Mouse (Mus musculus) stomach, embryonic 14.5 days (tissue): ENCODE results near the gene Zdhhc12. TPM values are rescaled to one million over a fixed set of nuclear protein-coding genes. Genes with fewer than 3 reads are reported as not detected.

Experiments used
- ATAC-seq: fragments of 200-750 bp; cut with Nextera tagmentation; 2 replicates; pipeline ENCODE4 v1.8.0; 2017; ENCODE audit warnings: low read depth, moderate TSS enrichment; ENCODE audit not compliant: insufficient number of reproducible peaks, insufficient read depth, low FRiP score
- H3K27ac ChIP-seq: fragments of 300-500 bp; sonication (generic); 2 replicates; pipeline ENCODE4 v1.5.1; 2014; ENCODE audit warnings: mild to moderate bottlenecking, low read length, moderate library complexity, mixed read lengths
- H3K27me3 ChIP-seq: fragments of 300-500 bp; sonication (generic); 2 replicates; pipeline ENCODE4 v1.6.1; 2014; ENCODE audit warnings: low read length, control low read depth, mixed read lengths; ENCODE audit not compliant: control insufficient read depth, insufficient read depth
- H3K36me3 ChIP-seq: fragments of 300-500 bp; sonication (generic); 2 replicates; pipeline ENCODE4 v1.6.1; 2014; ENCODE audit warnings: mild to moderate bottlenecking, control low read depth, low read length, moderate library complexity, mixed read lengths; ENCODE audit not compliant: control insufficient read depth, insufficient read depth
- H3K4me1 ChIP-seq: fragments of 300-500 bp; sonication (generic); 2 replicates; pipeline ENCODE4 v1.6.1; 2014; ENCODE audit warnings: low read length, control low read depth, mixed read lengths; ENCODE audit not compliant: control insufficient read depth, insufficient read depth
- H3K4me2 ChIP-seq: fragments of 300-500 bp; sonication (generic); replicated peaks from 2 replicates; pipeline ENCODE4 v1.6.1; 2014; ENCODE audit warnings: low read depth, low read length, control low read depth
- H3K4me3 ChIP-seq: fragments of 300-500 bp; sonication (generic); 2 replicates; pipeline ENCODE4 v1.5.1; 2014; ENCODE audit warnings: low read depth, low read length, control low read depth
- H3K9ac ChIP-seq: fragments of 300-500 bp; sonication (generic); replicated peaks from 2 replicates; pipeline ENCODE4 v1.6.1; 2014; ENCODE audit warnings: low read depth, mild to moderate bottlenecking, control low read depth, low read length, moderate library complexity, mixed read lengths
- H3K9me3 ChIP-seq: fragments of 300-500 bp; sonication (generic); 2 replicates; pipeline ENCODE4 v1.6.1; 2016; ENCODE audit warnings: low read depth, low read length, control low read depth; ENCODE audit not compliant: control insufficient read depth
- WGBS: fragments of 180-500 bp; shearing (Covaris S2); extraction: QIAGEN DNeasy Blood & Tissue Kit; methylation state at CpG from one replicate; pipeline ENCODE4 v1.1.7; 2014; 5-methylcytosine and 5-hydroxymethylcytosine counted together
- polyA plus RNA-seq: library from polyadenylated mRNA; unstranded; fragments of >200 nt; fragmentation: Nextera tagmentation; extraction: Ambion mirVana; gene quantifications from 2 replicates; pipeline ENCODE4 v1.2.1, GENCODE M21; 2014

The Zdhhc12 gene
- polyA plus RNA-seq, 1 experiment from 2014 or later = 45.2 TPM

DNA sequence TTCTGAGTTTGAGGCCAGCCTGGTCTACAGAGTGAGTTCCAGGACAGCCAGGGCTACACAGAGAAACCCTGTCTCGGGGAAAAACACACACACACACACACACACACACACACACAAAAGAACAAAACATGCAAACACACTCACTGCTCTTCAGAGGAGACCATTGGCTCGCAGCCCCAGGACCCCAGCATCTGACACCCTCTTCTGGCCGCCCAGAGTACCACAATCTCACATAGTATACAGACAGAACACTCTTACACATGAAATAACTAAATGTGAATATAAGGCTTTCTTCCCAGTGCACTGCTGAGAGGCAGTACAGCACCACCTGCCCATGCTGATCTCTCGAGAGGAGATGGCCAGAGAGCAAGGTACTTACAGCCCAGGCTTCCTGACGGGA is 48.9 kb downstream of the Zdhhc12 start:
- Histone ChIP-seq H3K9ac (no peak overlapping the region), H3K4me2 (no peak overlapping the region), H3K9me3 (no peaks in the 10 kb centered on the region), H3K4me1 (no peaks in the 10 kb centered on the region), H3K27me3 (no peaks in the 10 kb centered on the region), H3K27ac (no peak overlapping the region), H3K36me3 (no peaks in the 10 kb centered on the region), H3K4me3 (no peak overlapping the region)
- WGBS = 83% methylated on average over 5 of the region's 5 CpGs
- ATAC-seq = no peak

DNA sequence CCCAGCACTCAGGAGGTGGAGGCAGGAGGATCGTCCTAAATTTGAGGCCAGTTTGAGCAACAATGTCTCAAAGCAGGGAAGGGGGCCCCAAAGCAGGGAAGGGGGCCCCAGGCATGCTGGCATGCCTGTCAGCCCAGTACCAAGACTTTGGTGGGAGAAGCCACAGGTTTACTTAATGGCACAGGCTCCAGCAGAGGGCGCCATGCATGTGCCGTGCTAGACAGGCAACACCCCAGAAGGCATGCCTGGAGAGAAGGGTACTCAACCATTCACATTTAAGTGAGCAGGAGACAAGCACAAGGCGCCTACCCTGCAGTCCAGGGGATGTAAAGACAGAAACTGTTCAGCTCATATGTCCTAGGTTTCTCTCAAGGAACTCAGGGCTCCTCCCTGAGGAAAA is 51.0 kb downstream of the Zdhhc12 start:
- Histone ChIP-seq H3K4me1 (no peaks in the 10 kb centered on the region), H3K27me3 (no peaks in the 10 kb centered on the region), H3K27ac (no peak overlapping the region), H3K9ac (no peak overlapping the region), H3K4me2 (no peak overlapping the region), H3K4me3 (no peak overlapping the region), H3K36me3 (no peaks in the 10 kb centered on the region; the same call in 1 of the 2 replicates), H3K9me3 (no peaks in the 10 kb centered on the region)
- peak; percentile 64; the same call in 1 of the 2 replicates for ATAC-seq
- WGBS = 9% methylated on average over 4 of the region's 4 CpGs

Other genes starting within 250 kb of the Zdhhc12 start
- 23.6 and 28.1 TPM in 2 replicates for gene Cercam, start 224.5 kb downstream of the Zdhhc12 start, polyA plus RNA-seq
- gene Odf2, start 204.4 kb downstream of the Zdhhc12 start, polyA plus RNA-seq = 64.3 and 67.2 TPM in 2 replicates
- 57.7 and 59.4 TPM in 2 replicates for gene Gle1, start 158.2 kb downstream of the Zdhhc12 start, polyA plus RNA-seq
- gene Sptan1, start 128.1 kb downstream of the Zdhhc12 start, polyA plus RNA-seq = 136 and 139 TPM in 2 replicates
- gene Wdr34, start 44.8 kb downstream of the Zdhhc12 start, polyA plus RNA-seq = 29.6 and 32.7 TPM in 2 replicates
- gene Set, start 36.3 kb downstream of the Zdhhc12 start, polyA plus RNA-seq = 454 and 480 TPM in 2 replicates
- gene Pkn3, start 16.0 kb downstream of the Zdhhc12 start, polyA plus RNA-seq = 6.3 and 6.9 TPM in 2 replicates
- 11.3 and 13.6 TPM in 2 replicates for gene Zer1, start 30.9 kb upstream of the Zdhhc12 start, polyA plus RNA-seq
- 12.0 and 12.4 TPM in 2 replicates for gene Tbc1d13, start 40.1 kb upstream of the Zdhhc12 start, polyA plus RNA-seq
- 21.9 and 24.8 TPM in 2 replicates for gene Endog, start 77.8 kb upstream of the Zdhhc12 start, polyA plus RNA-seq
- 63.6 and 64.6 TPM in 2 replicates for gene Spout1, start 84.8 kb upstream of the Zdhhc12 start, polyA plus RNA-seq
- 13.9 and 15.7 TPM in 2 replicates for gene Kyat1, start 112.2 kb upstream of the Zdhhc12 start, polyA plus RNA-seq
- gene Lrrc8a, start 144.1 kb upstream of the Zdhhc12 start, polyA plus RNA-seq = 50.0 and 51.9 TPM in 2 replicates
- gene Gm28035, start 146.9 kb upstream of the Zdhhc12 start, polyA plus RNA-seq = 0.13 and 0.25 TPM in 2 replicates
- gene Phyhd1, start 172.6 kb upstream of the Zdhhc12 start, polyA plus RNA-seq = 16.2 and 17.6 TPM in 2 replicates
- gene Gm28038, start 187.4 kb upstream of the Zdhhc12 start, polyA plus RNA-seq = not detected in 2 replicates
- 30.6 and 32.0 TPM in 2 replicates for gene Dolk, start 192.7 kb upstream of the Zdhhc12 start, polyA plus RNA-seq
- 43.1 and 45.4 TPM in 2 replicates for gene Nup188, start 192.7 kb upstream of the Zdhhc12 start, polyA plus RNA-seq